Mouse (Mus musculus) stomach, postnatal 0 days (tissue): Measurements from ENCODE around the gene Gm10645.

Experiments
- CTCF ChIP-seq: IDR thresholded peaks from 2 replicates; pipeline ENCODE4 v1.5.1; 2016; ENCODE audit warnings: antibody characterized with exemption, low read depth, mild to moderate bottlenecking, moderate library complexity
- EP300 ChIP-seq: optimal IDR thresholded peaks from 2 replicates; pipeline ENCODE3; 2016; ENCODE audit warnings: antibody characterized with exemption

DNA sequence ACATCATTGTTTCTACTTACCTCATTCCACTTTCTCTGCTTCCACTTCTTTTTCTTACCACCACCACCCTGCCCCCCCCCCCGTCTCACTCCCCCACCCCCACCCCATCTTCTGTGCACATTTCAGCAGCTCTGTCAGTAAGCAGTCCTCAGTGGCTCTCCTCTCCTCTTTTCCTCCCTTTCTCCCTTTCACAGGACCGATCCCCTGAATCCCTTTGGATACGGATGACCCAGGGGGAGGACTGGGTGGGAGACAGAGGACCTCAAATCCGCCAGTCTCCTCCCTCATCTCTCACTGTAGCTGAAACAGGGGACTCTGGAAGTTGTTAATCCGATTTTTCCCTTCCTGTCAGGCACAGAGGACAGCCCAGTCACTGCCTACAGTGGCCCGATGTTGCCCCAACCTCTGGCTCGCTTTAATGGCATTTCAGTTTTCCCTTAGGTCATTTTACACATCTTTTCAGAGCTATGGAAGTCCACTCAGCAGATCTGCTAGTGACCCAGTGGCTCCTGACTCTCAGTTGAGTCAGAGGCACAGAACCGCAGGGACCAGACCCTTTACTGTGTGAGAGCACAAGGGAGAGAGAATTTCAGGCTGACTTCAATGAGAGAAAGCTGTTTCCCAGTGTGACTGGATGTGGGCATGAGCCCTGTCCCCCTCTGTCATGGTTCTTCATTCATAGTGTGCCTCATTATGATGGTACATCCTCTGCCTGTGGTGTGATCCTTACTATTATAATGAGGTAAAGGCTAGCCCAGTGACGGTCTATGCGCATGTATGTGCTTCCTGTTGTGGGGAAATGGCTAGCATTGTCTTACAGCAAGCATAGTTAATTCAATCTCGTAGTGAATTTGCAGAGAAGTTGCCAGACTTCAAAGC, 11.6 kb upstream of the Gm10645 start:
- TF ChIP-seq CTCF (no peak), EP300 (no peak)
